Mouse (Mus musculus) liver, postnatal 0 days (tissue): ENCODE data around the gene Lsr. TPM values are rescaled to one million over a fixed set of nuclear protein-coding genes. Genes with fewer than 3 reads are reported as not detected.

Experiments
- ATAC-seq: fragments of 200-750 bp; cut with Nextera tagmentation; 2 replicates; pipeline ENCODE4 v1.8.0; 2017; ENCODE audit warnings: mild to moderate bottlenecking, moderate library complexity
- DNase-seq: peaks from one replicate; pipeline ENCODE4 v3.0.0-alpha.2; 2016
- H3K27ac ChIP-seq: fragments of 300-500 bp; sonication (generic); 2 replicates; pipeline ENCODE4 v1.5.1; 2014; ENCODE audit warnings: antibody characterized with exemption, moderate library complexity, mild to moderate bottlenecking, low read depth
- H3K27me3 ChIP-seq: fragments of 300-500 bp; sonication (generic); 2 replicates; pipeline ENCODE4 v1.6.1; 2014; ENCODE audit warnings: low read length, control low read depth, mixed read lengths; ENCODE audit not compliant: insufficient read depth
- H3K36me3 ChIP-seq: fragments of 300-500 bp; sonication (generic); replicated peaks from 2 replicates; pipeline ENCODE4 v1.6.1; 2014; ENCODE audit warnings: mild to moderate bottlenecking, control low read depth, low read length, moderate library complexity, mixed read lengths; ENCODE audit not compliant: insufficient read depth
- H3K4me1 ChIP-seq: fragments of 300-500 bp; sonication (generic); 2 replicates; pipeline ENCODE4 v1.6.1; 2014; ENCODE audit warnings: antibody characterized with exemption, mild to moderate bottlenecking, control low read depth; ENCODE audit not compliant: insufficient read depth
- H3K4me2 ChIP-seq: fragments of 300-500 bp; sonication (generic); 2 replicates; pipeline ENCODE4 v1.6.1; 2014; ENCODE audit warnings: low read depth, mild to moderate bottlenecking, low read length, moderate library complexity, mixed read lengths
- H3K4me3 ChIP-seq: fragments of 300-500 bp; sonication (generic); 2 replicates; pipeline ENCODE4 v1.5.1; 2014; ENCODE audit warnings: low read depth, low read length
- H3K9ac ChIP-seq: fragments of 300-500 bp; sonication (generic); replicated peaks from 2 replicates; pipeline ENCODE4 v1.6.1; 2014; ENCODE audit warnings: mild to moderate bottlenecking, moderate library complexity
- H3K9me3 ChIP-seq: fragments of 300-500 bp; sonication (generic); 2 replicates; pipeline ENCODE4 v1.6.1; 2016; ENCODE audit warnings: mild to moderate bottlenecking, control low read depth, low read length, mixed read lengths
- CTCF ChIP-seq: sonication (generic); IDR thresholded peaks from 2 replicates; pipeline ENCODE4 v1.5.1; 2016; ENCODE audit warnings: antibody characterized with exemption, low read depth
- EP300 ChIP-seq: IDR thresholded peaks from 2 replicates; pipeline ENCODE4 v1.6.1; 2016; ENCODE audit warnings: antibody characterized with exemption, low read depth, mild to moderate bottlenecking
- WGBS: fragments of 180-500 bp; shearing (Covaris S2); extraction: QIAGEN DNeasy Blood & Tissue Kit; methylation state at CpG from one replicate; pipeline ENCODE4 v1.1.7; 2014; ENCODE audit not compliant: insufficient replicate concordance; 5-methylcytosine and 5-hydroxymethylcytosine counted together
- polyA plus RNA-seq: library from polyadenylated mRNA; unstranded; fragments of >200 nt; fragmentation: Nextera tagmentation; extraction: Ambion mirVana; gene quantifications from 2 replicates; pipeline ENCODE4 v1.2.1, GENCODE M21; 2015

Gene Lsr
- polyA plus RNA-seq, 1 experiment from 2014 or later = 28.2 TPM

DNA sequence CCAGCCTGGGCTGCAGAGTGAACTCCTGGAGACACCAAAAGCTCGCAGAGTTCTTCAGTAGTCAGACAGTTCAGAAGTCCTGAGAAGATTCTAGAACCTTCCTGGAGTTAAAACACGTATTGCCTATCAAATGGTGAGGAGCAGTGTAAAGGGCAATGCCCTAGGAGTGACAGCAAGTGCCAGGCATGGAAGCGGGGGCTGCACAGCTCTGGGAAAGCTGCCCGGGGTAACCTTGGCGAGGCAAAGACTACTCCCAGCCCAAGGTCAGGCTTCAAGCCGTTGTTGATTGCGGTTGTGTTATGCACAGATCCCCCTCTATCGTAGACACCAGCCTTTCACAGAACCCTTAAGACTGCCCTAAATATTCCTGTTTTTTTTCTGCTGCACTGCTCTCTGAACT, 4.7 kb downstream of the Lsr start:
- no peak overlapping the region for H3K27ac ChIP-seq
- H3K4me1 ChIP-seq = peaks cover 4% of the 10 kb centered on the region
- H3K9ac ChIP-seq = no peak overlapping the region
- TF ChIP-seq EP300 (no peak), CTCF (no peak)
- H3K4me3 ChIP-seq = no peak overlapping the region
- no peaks in the 10 kb centered on the region for H3K9me3 ChIP-seq
- no peaks in the 10 kb centered on the region; the same call in 1 of the 2 replicates for H3K36me3 ChIP-seq
- DNase-seq = no peak
- H3K27me3 ChIP-seq = peaks cover 12% of the 10 kb centered on the region
- WGBS = 84% methylated on average over 8 of the region's 8 CpGs
- no peak overlapping the region for H3K4me2 ChIP-seq
- ATAC-seq = no peak

DNA sequence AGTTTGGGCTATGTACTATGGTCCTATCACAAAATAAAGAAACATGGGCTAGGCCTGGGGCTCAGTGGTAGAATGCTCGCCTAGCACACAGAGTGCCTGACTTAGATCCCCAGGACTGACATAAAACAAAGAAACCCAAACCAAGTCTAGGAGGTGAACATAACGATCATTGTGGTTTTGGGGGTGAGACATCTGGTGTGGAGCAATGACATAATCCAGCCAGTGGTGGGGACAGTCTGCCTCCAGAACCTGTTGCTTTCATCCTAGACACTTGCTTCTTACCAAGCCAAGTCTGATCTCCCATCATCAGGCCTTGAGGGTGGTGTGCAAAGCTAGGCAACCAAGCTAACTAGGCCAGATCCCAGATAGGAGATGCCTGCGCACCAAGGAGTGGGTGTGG, 6.6 kb downstream of the Lsr start:
- Histone ChIP-seq H3K4me1 (no peaks in the 10 kb centered on the region), H3K9me3 (no peaks in the 10 kb centered on the region), H3K27me3 (no peaks in the 10 kb centered on the region), H3K4me3 (no peak overlapping the region), H3K9ac (no peak overlapping the region), H3K36me3 (no peaks in the 10 kb centered on the region; the same call in 1 of the 2 replicates), H3K4me2 (no peak overlapping the region), H3K27ac (no peak overlapping the region)
- no peak for TF ChIP-seq EP300
- TF ChIP-seq CTCF = no peak
- DNase-seq = no peak
- 51% methylated on average over 3 of the region's 3 CpGs for WGBS
- no peak for ATAC-seq

DNA sequence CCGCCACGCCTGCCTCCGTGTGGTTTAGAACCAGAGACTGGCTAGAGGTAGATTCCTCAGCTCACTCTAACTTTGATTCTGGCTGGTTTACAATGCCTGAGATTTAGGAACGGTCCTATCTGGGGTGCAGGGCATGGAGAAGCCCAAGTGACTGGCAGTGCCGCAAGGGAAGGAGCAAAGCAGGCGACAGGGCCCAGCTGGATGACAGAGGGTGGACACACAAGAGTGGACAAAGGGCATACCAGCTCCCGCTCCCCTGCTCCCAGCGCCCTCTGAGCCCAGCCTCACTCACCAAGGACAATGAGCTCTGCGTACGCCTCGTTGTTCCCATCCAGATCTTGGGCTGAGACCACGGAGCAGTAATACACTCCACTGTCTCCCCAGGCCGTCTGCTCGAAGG, 7.6 kb downstream of the Lsr start:
- no peaks in the 10 kb centered on the region; the same call in 1 of the 2 replicates for H3K36me3 ChIP-seq
- H3K9ac ChIP-seq = no peak overlapping the region
- H3K4me3 ChIP-seq = no peak overlapping the region
- ATAC-seq (no peak), DNase-seq (no peak)
- 79% methylated on average over 14 of the region's 14 CpGs for WGBS
- no peak for TF ChIP-seq CTCF
- TF ChIP-seq EP300 = no peak
- no peak overlapping the region for H3K27ac ChIP-seq
- H3K9me3 ChIP-seq = no peaks in the 10 kb centered on the region
- H3K27me3 ChIP-seq = no peaks in the 10 kb centered on the region
- H3K4me1 ChIP-seq = no peaks in the 10 kb centered on the region
- H3K4me2 ChIP-seq = no peak overlapping the region

DNA sequence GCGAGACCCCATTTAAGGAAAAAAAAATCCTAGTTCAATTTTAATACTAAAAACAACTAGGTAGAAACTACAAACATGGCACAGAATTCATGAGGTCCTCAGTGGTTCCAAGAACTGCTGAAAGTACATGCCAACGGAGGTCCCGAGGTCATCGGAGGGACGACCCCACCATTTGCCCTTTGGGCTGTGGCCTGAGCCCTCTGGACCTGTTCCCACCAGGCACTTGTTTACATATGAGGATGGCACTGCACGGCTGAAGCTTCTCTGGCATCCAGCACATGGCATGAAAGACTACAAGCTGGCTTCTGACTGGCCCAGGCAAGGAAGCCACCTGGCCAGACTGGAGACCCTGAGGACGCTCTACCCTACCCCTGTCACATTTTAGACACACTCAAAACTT, 8.9 kb downstream of the Lsr start:
- Histone ChIP-seq H3K4me2 (no peak overlapping the region), H3K36me3 (no peaks in the 10 kb centered on the region; the same call in 1 of the 2 replicates), H3K9me3 (no peaks in the 10 kb centered on the region), H3K27me3 (no peaks in the 10 kb centered on the region), H3K4me3 (no peak overlapping the region), H3K4me1 (no peaks in the 10 kb centered on the region), H3K27ac (no peak overlapping the region), H3K9ac (no peak overlapping the region)
- DNase-seq = no peak
- TF ChIP-seq CTCF = no peak
- no peak for ATAC-seq
- WGBS = 77% methylated on average over 7 of the region's 7 CpGs

DNA sequence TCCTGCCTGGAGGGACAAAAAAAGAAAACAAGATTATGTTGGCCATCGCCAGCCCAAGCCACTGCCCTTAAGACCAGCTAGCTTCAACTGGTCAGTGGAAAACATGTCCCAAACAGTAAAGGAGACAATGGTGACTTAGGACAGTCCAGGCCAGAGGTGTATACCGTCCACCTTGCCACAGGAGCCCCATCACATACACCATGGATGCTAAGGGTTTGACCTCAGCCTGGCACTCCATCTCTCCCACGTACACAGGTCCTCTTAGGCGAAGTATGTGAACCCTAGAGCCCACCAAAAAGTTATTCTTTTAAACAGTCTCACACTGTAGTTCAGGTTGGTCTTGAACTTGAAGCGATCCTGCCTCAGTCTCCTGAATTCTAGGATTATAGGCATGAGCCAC, 10.4 kb downstream of the Lsr start:
- Histone ChIP-seq H3K27me3 (no peaks in the 10 kb centered on the region), H3K27ac (no peak overlapping the region), H3K4me2 (no peak overlapping the region), H3K4me3 (no peak overlapping the region), H3K9ac (no peak overlapping the region), H3K36me3 (peaks cover 4% of the 10 kb centered on the region), H3K4me1 (peaks cover 7% of the 10 kb centered on the region), H3K9me3 (no peaks in the 10 kb centered on the region)
- WGBS = 78% methylated on average over 5 of the region's 5 CpGs
- ATAC-seq (no peak), DNase-seq (no peak)
- TF ChIP-seq EP300 (no peak), CTCF (no peak)

DNA sequence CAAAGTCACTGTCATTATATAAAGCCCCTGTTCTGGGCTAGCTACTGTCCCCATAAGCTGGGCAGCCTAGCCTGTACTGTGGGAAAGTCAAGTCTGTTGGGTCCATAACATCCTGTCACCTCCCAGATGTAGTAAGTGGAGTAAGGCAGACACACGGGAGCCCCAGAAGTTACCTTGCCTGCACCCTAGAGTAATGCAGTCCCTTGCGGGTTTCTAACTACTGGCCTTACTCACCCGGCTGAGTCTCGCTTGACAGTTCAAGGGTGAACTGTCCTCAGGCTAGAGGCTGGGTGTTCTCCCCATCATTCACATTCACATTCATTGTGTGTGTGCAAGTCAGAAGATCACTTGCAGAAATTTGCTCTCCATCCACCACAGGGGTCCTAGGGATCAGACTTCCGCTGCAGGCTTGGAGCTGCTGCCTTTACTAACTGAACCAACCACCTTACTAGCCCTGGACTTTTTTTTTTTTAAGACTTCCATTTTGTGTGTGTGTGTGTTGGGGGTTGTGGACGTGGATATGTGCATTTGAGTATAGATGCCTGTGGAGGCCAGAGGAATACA, 13.4 kb downstream of the Lsr start:
- no peak for ATAC-seq
- no peak overlapping the region for H3K9ac ChIP-seq
- 81% methylated on average over 6 of the region's 6 CpGs for WGBS

More for the DNA sequence above, 13.4 kb downstream of the Lsr start:
- no peak overlapping the region for H3K4me2 ChIP-seq
- peaks cover 16% of the 10 kb centered on the region for H3K4me1 ChIP-seq
- H3K9me3 ChIP-seq = no peaks in the 10 kb centered on the region
- H3K36me3 ChIP-seq = peaks cover 7% of the 10 kb centered on the region
- no peaks in the 10 kb centered on the region for H3K27me3 ChIP-seq
- no peak overlapping the region for H3K4me3 ChIP-seq
- TF ChIP-seq CTCF (no peak), EP300 (no peak)
- no peak for DNase-seq
- no peak overlapping the region for H3K27ac ChIP-seq
